Mouse (Mus musculus): ENCODE data around the gene Cdt1. TPM values are rescaled to one million over a fixed set of nuclear protein-coding genes. Genes with fewer than 3 reads are reported as not detected.

Cdt1 gene
- polyA plus RNA-seq, 1 experiment from 2014 or later: 39.6 TPM

GRCm38 (mm10) chr8:122531312-122531711 is 36.5 kb upstream of the Cdt1 start:
- Histone ChIP-seq H3K9me3 (no peaks in the 10 kb centered on the region), H3K27ac (no peak overlapping the region), H3K4me2 (no peak overlapping the region), H3K4me3 (no peak overlapping the region), H3K9ac (0 out of 2 replicates have a peak overlapping the region, but pooled peaks have one; percentile 51), H3K36me3 (peaks cover 7% of the 10 kb centered on the region; the same call in 1 of the 2 replicates), H3K4me1 (peaks cover 26% of the 10 kb centered on the region), H3K27me3 (no peaks in the 10 kb centered on the region)
- ATAC-seq (ENCODE audit: insufficient number of reproducible peaks, insufficient read depth, low FRiP score, low TSS enrichment, low read depth): no peak
- 77% methylated on average over 8 of the region's 8 CpGs for WGBS

- H3K4me3 ChIP-seq: no peak overlapping the region
- H3K9ac ChIP-seq: 0 out of 2 replicates have a peak overlapping the region, but pooled peaks have one; percentile 16
- H3K27ac ChIP-seq: peak overlapping the region; percentile 55
- H3K4me2 ChIP-seq: peak overlapping the region; percentile 31
- no peaks in the 10 kb centered on the region for H3K36me3 ChIP-seq
- no peaks in the 10 kb centered on the region for H3K27me3 ChIP-seq
- H3K4me1 ChIP-seq: peaks cover 34% of the 10 kb centered on the region
- WGBS: 36% methylated on average over 6 of the region's 6 CpGs
- H3K9me3 ChIP-seq: no peaks in the 10 kb centered on the region
- ATAC-seq (ENCODE audit: insufficient number of reproducible peaks, insufficient read depth, low FRiP score, low TSS enrichment, low read depth): peak; percentile 76
These were observed 30.8 kb upstream of the Cdt1 start for GRCm38 (mm10) chr8:122537033-122537432.

GRCm38 (mm10) chr8:122537812-122538211 is 30.0 kb upstream of the Cdt1 start:
- Histone ChIP-seq H3K27ac (peak overlapping the region; percentile 55), H3K4me1 (peaks cover 29% of the 10 kb centered on the region), H3K4me3 (no peak overlapping the region), H3K9ac (no peak overlapping the region), H3K27me3 (no peaks in the 10 kb centered on the region), H3K4me2 (0 out of 2 replicates have a peak overlapping the region, but pooled peaks have one; percentile 31), H3K9me3 (no peaks in the 10 kb centered on the region), H3K36me3 (0 out of 2 replicates have a peak, but pooled peaks cover 2% of the 10 kb centered on the region)
- 83% methylated on average over 2 of the region's 2 CpGs for WGBS
- no peak for ATAC-seq (ENCODE audit: insufficient number of reproducible peaks, insufficient read depth, low FRiP score, low TSS enrichment, low read depth)

GRCm38 (mm10) chr8:122538310-122539076 is 29.3 kb upstream of the Cdt1 start:
- Histone ChIP-seq H3K9me3 (no peaks in the 10 kb centered on the region), H3K4me3 (no peak overlapping the region), H3K4me2 (no peak overlapping the region), H3K9ac (no peak overlapping the region), H3K27me3 (no peaks in the 10 kb centered on the region), H3K4me1 (peaks cover 25% of the 10 kb centered on the region), H3K27ac (no peak overlapping the region), H3K36me3 (peaks cover 9% of the 10 kb centered on the region; the same call in 1 of the 2 replicates)
- no peak for ATAC-seq (ENCODE audit: insufficient number of reproducible peaks, insufficient read depth, low FRiP score, low TSS enrichment, low read depth)
- 91% methylated on average over 9 of the region's 9 CpGs for WGBS

- Histone ChIP-seq H3K36me3 (peaks cover 15% of the 10 kb centered on the region; the same call in 1 of the 2 replicates), H3K4me1 (peaks cover 33% of the 10 kb centered on the region), H3K9me3 (no peaks in the 10 kb centered on the region), H3K4me3 (no peak overlapping the region), H3K27ac (no peak overlapping the region), H3K27me3 (no peaks in the 10 kb centered on the region), H3K4me2 (no peak overlapping the region), H3K9ac (no peak overlapping the region)
- WGBS: 86% methylated on average over 8 of the region's 8 CpGs
- no peak for ATAC-seq (ENCODE audit: insufficient number of reproducible peaks, insufficient read depth, low FRiP score, low TSS enrichment, low read depth)
These were observed 23.7 kb upstream of the Cdt1 start for GRCm38 (mm10) chr8:122544138-122544537.

- no peak for ATAC-seq (ENCODE audit: insufficient number of reproducible peaks, insufficient read depth, low FRiP score, low TSS enrichment, low read depth)
These were observed 21.6 kb upstream of the Cdt1 start for GRCm38 (mm10) chr8:122546066-122546755.

GRCm38 (mm10) chr8:122546811-122547453 is 20.9 kb upstream of the Cdt1 start:
- Histone ChIP-seq H3K27me3 (no peaks in the 10 kb centered on the region), H3K9ac (peak overlapping the region; percentile 41), H3K4me3 (no peak overlapping the region), H3K4me1 (peaks cover 45% of the 10 kb centered on the region), H3K27ac (peak overlapping the region; percentile 39), H3K4me2 (peak overlapping the region; percentile 84; the same call in 1 of the 2 replicates), H3K9me3 (no peaks in the 10 kb centered on the region), H3K36me3 (peaks cover 15% of the 10 kb centered on the region; the same call in 1 of the 2 replicates)
- ATAC-seq (ENCODE audit: insufficient number of reproducible peaks, insufficient read depth, low FRiP score, low TSS enrichment, low read depth): no peak
- WGBS: 82% methylated on average over 24 of the region's 24 CpGs

More at GRCm38 (mm10) chr8:122546066-122546755, 21.6 kb upstream of the Cdt1 start:
- no peak overlapping the region for H3K27ac ChIP-seq
- 0 out of 2 replicates have a peak overlapping the region, but pooled peaks have one; percentile 84 for H3K4me2 ChIP-seq
- H3K4me3 ChIP-seq: no peak overlapping the region
- peak overlapping the region; percentile 41; the same call in 1 of the 2 replicates for H3K9ac ChIP-seq
- H3K27me3 ChIP-seq: no peaks in the 10 kb centered on the region
- 88% methylated on average over 6 of the region's 7 CpGs for WGBS
- no peaks in the 10 kb centered on the region for H3K9me3 ChIP-seq
- H3K36me3 ChIP-seq: peaks cover 15% of the 10 kb centered on the region; the same call in 1 of the 2 replicates
- peaks cover 45% of the 10 kb centered on the region for H3K4me1 ChIP-seq

GRCm38 (mm10) chr8:122547815-122548214 is 20.0 kb upstream of the Cdt1 start:
- Histone ChIP-seq H3K9ac (peak overlapping the region; percentile 41; the same call in 1 of the 2 replicates), H3K4me3 (no peak overlapping the region), H3K27ac (peak overlapping the region; percentile 39; the same call in 1 of the 2 replicates), H3K4me1 (peaks cover 45% of the 10 kb centered on the region), H3K4me2 (peak overlapping the region; percentile 84), H3K27me3 (no peaks in the 10 kb centered on the region), H3K9me3 (no peaks in the 10 kb centered on the region), H3K36me3 (peaks cover 13% of the 10 kb centered on the region; the same call in 1 of the 2 replicates)
- WGBS: 41% methylated on average over 5 of the region's 5 CpGs
- no peak for ATAC-seq (ENCODE audit: insufficient number of reproducible peaks, insufficient read depth, low FRiP score, low TSS enrichment, low read depth)

GRCm38 (mm10) chr8:122548331-122548730 is 19.5 kb upstream of the Cdt1 start:
- H3K27ac ChIP-seq: peak overlapping the region; percentile 16; the same call in 1 of the 2 replicates
- H3K36me3 ChIP-seq: peaks cover 8% of the 10 kb centered on the region; the same call in 1 of the 2 replicates
- H3K27me3 ChIP-seq: no peaks in the 10 kb centered on the region
- no peaks in the 10 kb centered on the region for H3K9me3 ChIP-seq
- H3K4me2 ChIP-seq: peak overlapping the region; percentile 84; the same call in 1 of the 2 replicates
- H3K4me1 ChIP-seq: peaks cover 45% of the 10 kb centered on the region
- WGBS: 74% methylated on average over 13 of the region's 13 CpGs
- peak overlapping the region; percentile 41; the same call in 1 of the 2 replicates for H3K9ac ChIP-seq
- no peak overlapping the region for H3K4me3 ChIP-seq
- no peak for ATAC-seq (ENCODE audit: insufficient number of reproducible peaks, insufficient read depth, low FRiP score, low TSS enrichment, low read depth)

GRCm38 (mm10) chr8:122548891-122549439 is 18.9 kb upstream of the Cdt1 start:
- Histone ChIP-seq H3K9ac (peak overlapping the region; percentile 91), H3K4me1 (peaks cover 45% of the 10 kb centered on the region)
- WGBS: 89% methylated on average over 3 of the region's 3 CpGs

More at GRCm38 (mm10) chr8:122548891-122549439, 18.9 kb upstream of the Cdt1 start:
- peak overlapping the region; percentile 83; the same call in 1 of the 2 replicates for H3K4me3 ChIP-seq
- H3K27ac ChIP-seq: peak overlapping the region; percentile 22; the same call in 1 of the 2 replicates
- peaks cover 5% of the 10 kb centered on the region; the same call in 1 of the 2 replicates for H3K36me3 ChIP-seq
- no peak for ATAC-seq (ENCODE audit: insufficient number of reproducible peaks, insufficient read depth, low FRiP score, low TSS enrichment, low read depth)
- H3K9me3 ChIP-seq: no peaks in the 10 kb centered on the region
- peak overlapping the region; percentile 84 for H3K4me2 ChIP-seq
- no peaks in the 10 kb centered on the region for H3K27me3 ChIP-seq

All from embryonic facial prominence, embryonic 13.5 days (tissue).